Mouse (Mus musculus) gastrocnemius, postnatal 4 days (tissue): Measurements from ENCODE around the gene Raph1. TPM values are rescaled to one million over a fixed set of nuclear protein-coding genes. Genes with fewer than 3 reads are reported as not detected.
"Not testable (repeated sequence)": the region's sequence is repeated elsewhere in the genome, so short reads cannot be mapped to it uniquely, and the experiment has no call there.

ENCODE experiments used
- DNase-seq, 2 experiments: peaks; one replicate each; pipeline ENCODE4 v3.0.0; 2021 to 2022; ENCODE audit warnings: low spot score in 2 of 2, mixed read lengths in 2 of 2
- microRNA-seq: library from miRNA; unstranded; fragments of <30 nt; microRNA quantifications from one replicate; pipeline ENCODE4 v1.2.0, GENCODE M21; 2021
- total RNA-seq, 2 experiments: library from RNA; stranded (reverse); gene quantifications; 2 replicates each; pipeline ENCODE4 v1.2.3; 2021

The Raph1 gene
- total RNA-seq, 2 experiments from 2014 or later = 102 to 116 TPM

GRCm38 (mm10) chr1:60447067-60447466 lies 119.8 kb downstream of the Raph1 start:
- DNase-seq = no peak

DNA sequence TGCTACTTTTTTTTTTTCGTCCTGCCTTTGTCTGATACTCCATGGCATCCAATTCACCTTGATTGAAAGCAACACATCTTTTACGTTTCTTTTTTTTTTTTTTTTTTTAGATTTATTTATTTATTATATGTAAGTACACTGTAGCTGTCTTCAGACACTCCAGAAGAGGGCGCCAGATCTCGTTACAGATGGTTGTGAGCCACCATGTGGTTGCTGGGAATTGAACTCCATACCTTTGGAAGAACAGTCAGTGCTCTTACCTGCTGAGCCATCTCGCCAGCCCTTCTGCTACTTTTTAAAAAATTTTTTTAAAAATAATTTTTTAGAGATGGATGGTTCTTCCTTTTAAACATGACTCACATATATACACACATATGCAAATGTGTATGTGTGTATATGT lies 125.5 kb downstream of the Raph1 start:
- DNase-seq = not testable (repeated sequence)

DNA sequence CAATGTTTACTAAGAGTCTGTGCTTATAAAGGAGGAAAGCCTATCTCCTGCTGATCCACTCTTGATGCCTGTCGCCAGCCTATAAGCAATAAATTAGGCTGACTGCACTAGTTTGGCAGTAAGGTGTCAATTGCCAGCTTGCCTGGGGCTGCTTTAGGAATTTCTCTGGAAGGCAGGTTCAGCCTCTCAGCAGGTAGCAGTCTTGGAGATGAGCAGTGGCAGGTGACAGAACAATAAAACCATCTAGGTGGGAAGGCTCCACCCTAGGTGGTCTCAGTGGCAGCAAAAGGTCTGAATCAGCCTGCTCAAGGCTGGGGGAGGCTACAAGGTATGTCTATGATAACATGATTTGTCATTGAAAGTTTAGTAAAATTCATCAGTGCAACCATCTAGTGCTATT lies 134.4 kb downstream of the Raph1 start:
- no peak for DNase-seq

Small RNA genes lying within 50 kb of the gene (microRNA-seq; reads per million reads assigned to microRNA genes)
- not detected for gene Gm23762

Other genes starting within 250 kb of the Raph1 start
- 10 to 100 TPM; 17.3 to 27.9 TPM for gene Cyp20a1, start 223.8 kb downstream of the Raph1 start, total RNA-seq
- 10 to 100 TPM; 36.9 to 38.1 TPM for gene Abi2, start 157.5 kb downstream of the Raph1 start, total RNA-seq
- gene Cd28, start 149.7 kb upstream of the Raph1 start, total RNA-seq = 1 to 10 TPM; 2.3 TPM